Mouse (Mus musculus) liver, adult 2 months (tissue): ENCODE results near the gene Yeats4. TPM values are rescaled to one million over a fixed set of nuclear protein-coding genes. Genes with fewer than 3 reads are reported as not detected.

Source experiments
- DNase-seq: peaks from one replicate; pipeline ENCODE4 v3.0.0-alpha.2; 2011; ENCODE audit warnings: low read depth, low spot score; ENCODE audit errors: extremely low read depth
- H3K27ac ChIP-seq: fragments of 200-500 bp; replicated peaks from 2 replicates; pipeline ENCODE4 v1.5.1; 2012; ENCODE audit warnings: low read depth, mild to moderate bottlenecking, control low read depth, inconsistent platforms, low read length; ENCODE audit not compliant: insufficient read depth
- H3K27me3 ChIP-seq: fragments of 200-500 bp; 2 replicates; pipeline ENCODE4 v1.6.1; 2012; ENCODE audit warnings: mild to moderate bottlenecking, moderate library complexity, low read length, inconsistent platforms; ENCODE audit not compliant: control insufficient read depth, insufficient read depth
- H3K36me3 ChIP-seq: fragments of 200-500 bp; 2 replicates; pipeline ENCODE4 v1.6.1; 2012; ENCODE audit warnings: low read length, inconsistent platforms; ENCODE audit not compliant: control insufficient read depth, insufficient read depth
- H3K4me1 ChIP-seq: fragments of 200-500 bp; 2 replicates; pipeline ENCODE4 v1.6.1; 2011; ENCODE audit warnings: low read length; ENCODE audit not compliant: control insufficient read depth, insufficient read depth
- H3K4me3 ChIP-seq: fragments of 200-500 bp; 2 replicates; pipeline ENCODE4 v1.5.1; 2011; ENCODE audit warnings: low read depth, mild to moderate bottlenecking, control low read depth, low read length, moderate library complexity; ENCODE audit not compliant: insufficient read depth
- H3K79me2 ChIP-seq: fragments of 200-500 bp; 2 replicates; pipeline ENCODE4 v1.6.1; 2012; ENCODE audit warnings: inconsistent platforms, mild to moderate bottlenecking, low read length, moderate library complexity; ENCODE audit not compliant: control insufficient read depth, insufficient read depth
- H3K9ac ChIP-seq: fragments of 200-500 bp; 2 replicates; pipeline ENCODE4 v1.6.1; 2012; ENCODE audit warnings: low read depth, mild to moderate bottlenecking, control low read depth, inconsistent platforms, low read length
- CTCF ChIP-seq: fragments of 200-500 bp; IDR thresholded peaks from 2 replicates; pipeline ENCODE4 v1.5.1; 2011; ENCODE audit warnings: low read depth, low read length, control low read depth
- POLR2A ChIP-seq: fragments of 200-500 bp; IDR thresholded peaks from 2 replicates; pipeline ENCODE4 v1.6.1; 2011; ENCODE audit warnings: low read length, control low read depth; ENCODE audit not compliant: insufficient read depth; ENCODE audit errors: extremely low read depth
- WGBS: fragments of 180-500 bp; shearing (Covaris S2); methylation state at CpG from one replicate; pipeline ENCODE4 v1.1.7; 2018; 5-methylcytosine and 5-hydroxymethylcytosine counted together
- polyA plus RNA-seq: library from polyadenylated mRNA; depleted of rRNA; stranded (reverse); fragments of >200 nt; gene quantifications from 2 replicates; pipeline ENCODE4 v1.2.3, GENCODE M21; 2012
- total RNA-seq: library from RNA; depleted of rRNA; stranded (reverse); fragments of >200 nt; gene quantifications from 2 replicates; pipeline ENCODE4 v1.2.3, GENCODE M21; 2014

The Yeats4 gene
- total and polyA plus RNA-seq, 2 experiments, result 17.9 to 19.6 TPM

- H3K9ac ChIP-seq, result no peak overlapping the region
- H3K4me3 ChIP-seq, result no peak overlapping the region
- no peak for TF ChIP-seq POLR2A
- no peak for TF ChIP-seq CTCF
- H3K27ac ChIP-seq, result no peak overlapping the region
- H3K36me3 ChIP-seq, result no peaks in the 10 kb centered on the region
- no peaks in the 10 kb centered on the region for H3K79me2 ChIP-seq
- H3K4me1 ChIP-seq, result peaks cover 2% of the 10 kb centered on the region; the same call in 1 of the 2 replicates
- H3K27me3 ChIP-seq, result no peaks in the 10 kb centered on the region
- 98% methylated on average over 4 of the region's 4 CpGs for WGBS
- no peak for DNase-seq
These were observed 28.6 kb downstream of the Yeats4 start for GRCm38 (mm10) chr10:117195748-117196147.

GRCm38 (mm10) chr10:117195005-117195404 lies 29.3 kb downstream of the Yeats4 start:
- 91% methylated on average over 12 of the region's 12 CpGs for WGBS

GRCm38 (mm10) chr10:117193364-117193763 lies 30.9 kb downstream of the Yeats4 start:
- H3K27me3 ChIP-seq, result no peaks in the 10 kb centered on the region
- no peak for DNase-seq
- TF ChIP-seq POLR2A (no peak), CTCF (no peak)
- H3K4me1 ChIP-seq, result peaks cover 2% of the 10 kb centered on the region; the same call in 1 of the 2 replicates
- H3K27ac ChIP-seq, result no peak overlapping the region
- no peaks in the 10 kb centered on the region for H3K36me3 ChIP-seq
- WGBS, result 85% methylated on average over 5 of the region's 5 CpGs
- H3K9ac ChIP-seq, result no peak overlapping the region
- H3K4me3 ChIP-seq, result no peak overlapping the region
- no peaks in the 10 kb centered on the region for H3K79me2 ChIP-seq

More at GRCm38 (mm10) chr10:117195005-117195404, 29.3 kb downstream of the Yeats4 start:
- H3K4me1 ChIP-seq, result peaks cover 2% of the 10 kb centered on the region; the same call in 1 of the 2 replicates
- no peaks in the 10 kb centered on the region for H3K79me2 ChIP-seq
- H3K4me3 ChIP-seq, result no peak overlapping the region
- no peak for TF ChIP-seq POLR2A
- TF ChIP-seq CTCF, result no peak
- H3K36me3 ChIP-seq, result no peaks in the 10 kb centered on the region
- DNase-seq, result no peak
- H3K27me3 ChIP-seq, result no peaks in the 10 kb centered on the region
- no peak overlapping the region for H3K27ac ChIP-seq
- H3K9ac ChIP-seq, result no peak overlapping the region

GRCm38 (mm10) chr10:117185399-117186089 lies 38.8 kb downstream of the Yeats4 start:
- H3K27ac ChIP-seq, result no peak overlapping the region

GRCm38 (mm10) chr10:117181098-117181497 lies 43.2 kb downstream of the Yeats4 start:
- TF ChIP-seq POLR2A, result no peak
- TF ChIP-seq CTCF, result no peak
- Histone ChIP-seq H3K27ac (no peak overlapping the region), H3K27me3 (no peaks in the 10 kb centered on the region), H3K9ac (no peak overlapping the region), H3K79me2 (no peaks in the 10 kb centered on the region), H3K4me3 (no peak overlapping the region), H3K4me1 (peaks cover 7% of the 10 kb centered on the region), H3K36me3 (no peaks in the 10 kb centered on the region)
- DNase-seq, result no peak
- WGBS, result 67% methylated on average over 3 of the region's 3 CpGs

More at GRCm38 (mm10) chr10:117185399-117186089, 38.8 kb downstream of the Yeats4 start:
- TF ChIP-seq CTCF (no peak), POLR2A (no peak)
- H3K9ac ChIP-seq, result 0 out of 2 replicates have a peak overlapping the region, but pooled peaks have one; percentile 21
- no peak overlapping the region for H3K4me3 ChIP-seq
- H3K27me3 ChIP-seq, result no peaks in the 10 kb centered on the region
- peak; percentile 36 for DNase-seq
- WGBS, result 14% methylated on average over 9 of the region's 9 CpGs
- no peaks in the 10 kb centered on the region for H3K36me3 ChIP-seq
- no peaks in the 10 kb centered on the region for H3K79me2 ChIP-seq
- peaks cover 7% of the 10 kb centered on the region for H3K4me1 ChIP-seq

- H3K27ac ChIP-seq, result no peak overlapping the region
- no peak for DNase-seq
- no peaks in the 10 kb centered on the region for H3K79me2 ChIP-seq
- TF ChIP-seq POLR2A, result no peak
- no peak for TF ChIP-seq CTCF
- H3K4me1 ChIP-seq, result no peaks in the 10 kb centered on the region
- 77% methylated on average over 12 of the region's 12 CpGs for WGBS
- H3K4me3 ChIP-seq, result no peak overlapping the region
- no peak overlapping the region for H3K9ac ChIP-seq
- H3K27me3 ChIP-seq, result no peaks in the 10 kb centered on the region
- H3K36me3 ChIP-seq, result no peaks in the 10 kb centered on the region
These were observed 49.7 kb downstream of the Yeats4 start for GRCm38 (mm10) chr10:117174645-117175044.
